Mouse (Mus musculus): Measurements from ENCODE around the gene Dtx1.

Dtx1 gene

DNA sequence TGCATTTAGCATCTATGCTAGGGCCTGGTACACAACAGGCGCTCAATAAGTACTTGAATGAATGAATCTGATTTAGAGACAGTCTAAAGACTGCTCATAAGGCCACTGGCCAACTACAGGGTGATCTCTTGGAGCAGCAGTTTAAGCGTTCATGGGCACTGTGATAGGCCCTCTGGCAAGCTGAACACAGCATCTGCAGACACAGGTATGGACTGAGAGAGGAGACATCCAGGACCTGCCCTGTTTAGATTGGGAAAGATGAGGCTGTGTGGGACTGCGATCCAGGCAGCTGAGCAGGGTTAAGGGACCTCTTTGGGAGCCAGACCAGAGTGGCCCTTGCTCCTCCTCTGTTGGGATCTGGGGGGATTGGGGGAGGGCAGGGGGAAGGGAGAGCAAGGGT is at the start of gene Dtx1:
TSS of gene Dtx1 (minus strand) at position 101 of the 400 bp plus-strand sequence.
- DNase-seq, result no peak

DNA sequence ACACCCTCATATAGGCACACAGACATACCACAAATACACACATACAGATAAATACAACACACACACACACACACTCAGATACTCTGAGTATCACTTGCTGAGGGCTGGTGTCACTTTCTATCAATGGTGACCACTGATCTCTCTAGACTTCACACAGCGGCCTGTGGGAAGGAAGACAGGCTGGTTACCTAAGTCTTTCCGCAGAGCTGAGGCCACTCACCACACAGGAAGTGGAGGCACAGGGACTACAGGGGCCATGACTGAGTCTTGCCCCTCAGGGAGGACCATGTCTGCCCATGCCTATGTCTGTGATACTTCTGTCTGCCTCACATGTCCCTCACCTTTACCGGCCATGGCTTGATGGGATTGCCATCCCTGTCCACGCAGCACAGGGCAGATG is 42.5 kb upstream of the Dtx1 start:
- no peak for DNase-seq

DNA sequence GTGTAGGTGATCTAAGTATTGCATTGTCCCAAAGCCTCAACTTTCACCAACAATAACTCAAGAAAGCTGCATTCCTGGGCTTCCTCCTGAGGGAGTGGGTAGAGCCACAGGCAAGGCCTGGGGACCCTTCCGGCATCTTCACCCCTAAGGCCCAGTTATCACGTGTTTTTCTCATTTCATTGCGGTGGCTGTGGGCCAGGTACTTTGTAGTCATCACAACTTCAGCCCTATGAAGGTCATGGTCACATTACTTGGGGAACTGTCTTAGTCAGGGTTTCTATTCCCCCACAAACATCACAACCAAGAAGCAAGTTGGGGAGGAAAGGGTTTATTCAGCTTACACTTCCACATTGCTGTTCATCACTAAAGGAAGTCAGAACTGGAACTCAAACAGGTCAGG is 41.1 kb upstream of the Dtx1 start:
- DNase-seq, result no peak

DNA sequence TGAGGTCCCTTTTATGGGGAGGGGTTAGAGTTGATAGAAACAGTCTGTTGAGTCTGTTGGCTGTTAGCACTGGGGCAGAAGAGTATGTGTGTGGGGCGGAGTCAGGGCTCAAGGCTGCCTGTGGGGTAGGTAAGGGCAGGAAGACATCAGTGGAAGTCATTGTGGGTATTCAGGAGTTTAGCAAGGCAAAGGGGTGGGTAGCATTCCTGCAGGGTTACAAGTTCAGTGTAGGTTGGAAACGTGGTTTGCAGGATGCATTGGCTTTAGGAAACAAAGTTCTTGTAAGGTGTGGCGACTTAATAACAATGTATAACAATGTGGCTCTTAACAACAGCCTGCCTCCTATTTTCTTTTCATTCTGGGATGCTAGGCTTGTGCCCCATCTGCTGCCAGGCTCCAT is 39.5 kb upstream of the Dtx1 start:
- no peak for DNase-seq

DNA sequence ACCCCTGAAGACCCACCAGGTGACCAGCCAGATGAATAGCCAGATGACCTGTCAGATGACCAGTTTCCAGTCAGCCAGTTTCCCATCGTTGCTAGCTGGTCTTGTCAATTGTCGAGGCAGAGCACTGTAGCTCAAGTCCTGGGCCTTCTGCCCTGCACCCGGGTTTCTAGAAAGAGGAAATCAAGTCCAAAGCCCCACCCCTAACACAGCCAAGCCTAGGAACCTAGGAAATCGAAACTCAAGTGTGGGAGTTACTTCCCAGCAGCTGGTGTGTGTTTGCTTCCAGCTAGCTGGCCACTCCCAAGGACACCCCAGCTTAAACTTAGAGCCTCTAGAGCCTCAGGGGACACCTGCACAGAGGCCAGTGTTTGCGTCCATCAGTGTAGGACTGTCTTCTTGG is 38.0 kb upstream of the Dtx1 start, which contains the start of gene Oas2:
TSS of gene Oas2 (minus strand) at position 166 of the 400 bp plus-strand sequence.
- no peak for DNase-seq

DNA sequence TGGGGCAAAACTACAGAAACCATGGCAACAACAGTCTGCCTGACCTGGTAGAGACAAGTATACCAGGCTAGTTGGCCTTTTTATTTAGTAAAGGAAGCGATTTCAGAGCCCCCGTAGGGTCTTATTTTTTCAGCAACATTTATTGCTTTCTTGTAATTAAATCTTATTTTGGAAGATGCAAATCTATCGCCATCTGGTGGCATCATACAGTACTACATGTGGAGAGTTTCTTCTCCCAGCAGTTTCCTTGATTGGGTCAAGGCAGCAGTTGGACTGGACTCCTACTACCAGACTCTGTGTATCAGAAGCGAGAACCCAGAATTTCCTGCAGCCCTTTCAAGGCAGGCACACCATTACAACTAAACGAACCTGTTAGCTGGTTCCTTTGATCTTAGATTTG is 34.7 kb upstream of the Dtx1 start:
- peak; percentile 62 for DNase-seq

DNA sequence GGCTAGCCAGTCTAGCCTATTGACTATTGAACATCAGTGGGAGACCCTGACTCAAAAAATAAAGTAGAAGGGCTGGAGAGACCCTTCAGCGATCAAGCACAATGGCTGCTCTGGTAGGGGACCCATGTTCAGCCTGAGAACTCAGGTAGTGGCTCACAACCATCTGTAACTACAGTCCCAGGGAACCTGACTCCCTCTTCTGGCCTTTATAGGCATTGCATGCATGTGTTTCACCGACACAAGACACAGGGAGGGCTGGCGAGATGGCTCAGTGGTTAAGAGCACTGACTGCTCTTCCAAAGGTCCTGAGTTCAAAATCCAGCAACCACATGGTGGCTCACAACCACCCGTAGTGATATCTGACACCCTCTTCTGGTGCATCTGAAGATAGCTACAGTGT is 30.4 kb upstream of the Dtx1 start:
- DNase-seq, result peak; percentile 21

DNA sequence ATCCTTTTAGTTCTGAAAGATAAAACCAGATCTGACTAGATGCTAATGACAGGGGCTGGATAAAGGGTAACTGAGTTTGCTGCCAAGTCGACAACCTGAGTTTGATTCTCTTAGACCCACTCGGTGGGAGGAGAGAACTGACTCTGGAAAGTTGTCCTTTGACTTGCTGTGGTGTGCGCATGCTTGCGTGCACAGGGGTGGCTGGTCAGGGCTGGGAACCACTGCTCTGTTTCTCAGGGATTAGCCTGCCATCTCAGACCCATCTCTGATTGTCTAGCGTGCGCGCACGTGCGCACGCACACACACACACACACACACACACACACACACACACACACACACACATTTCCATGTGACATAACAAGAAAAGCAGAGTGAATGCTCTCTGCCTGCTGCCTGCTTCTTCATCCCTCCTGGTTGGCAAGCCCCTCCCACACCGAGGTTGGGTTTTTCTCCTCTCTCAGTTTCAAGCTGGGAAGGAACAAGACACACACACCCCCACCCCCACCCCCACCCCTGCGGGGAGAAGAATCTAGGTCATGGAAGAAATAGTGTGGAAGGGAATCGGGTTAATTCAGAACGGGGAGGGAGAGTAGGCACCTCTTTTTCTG is 22.8 kb upstream of the Dtx1 start:
- DNase-seq, result no peak

DNA sequence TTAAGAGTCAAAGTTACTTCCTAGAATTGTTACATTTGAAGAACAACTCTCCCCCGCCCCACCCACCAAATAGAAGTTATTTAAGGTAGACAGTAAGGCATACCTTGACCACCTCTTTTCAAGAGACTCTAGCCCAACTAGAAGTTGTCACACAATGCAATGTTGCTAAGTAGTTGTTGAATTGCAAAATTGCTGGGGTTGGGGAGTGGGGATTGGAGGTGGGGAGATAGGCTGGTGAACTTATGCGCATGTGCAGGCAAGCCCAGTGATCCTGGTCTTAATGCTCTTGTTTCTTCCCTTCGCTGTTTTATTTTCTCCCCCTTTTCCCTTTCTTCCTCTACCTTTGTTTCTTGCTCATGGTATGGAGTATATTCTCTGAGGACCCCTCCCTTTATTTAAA is 22.0 kb upstream of the Dtx1 start:
- DNase-seq, result no peak

DNA sequence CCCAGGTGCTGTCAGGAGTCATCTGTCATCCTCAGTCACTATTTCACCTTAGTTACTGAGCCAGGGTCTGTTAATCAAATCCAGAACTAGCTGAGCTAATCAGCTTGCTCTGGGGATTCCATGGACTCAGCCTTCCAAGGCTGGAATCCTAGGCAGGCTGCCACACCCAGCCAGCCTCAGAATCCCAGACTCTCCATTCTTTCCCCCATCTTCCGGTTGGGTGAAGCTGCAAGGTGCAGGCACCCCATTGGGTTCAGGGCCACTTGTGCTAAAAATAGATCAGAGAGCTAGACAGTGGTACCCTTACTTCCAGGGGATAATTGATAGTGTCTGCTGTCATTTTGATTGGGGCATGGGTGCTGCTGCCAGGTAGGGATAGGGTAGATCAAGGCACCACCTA is 21.0 kb upstream of the Dtx1 start:
- DNase-seq, result no peak

DNA sequence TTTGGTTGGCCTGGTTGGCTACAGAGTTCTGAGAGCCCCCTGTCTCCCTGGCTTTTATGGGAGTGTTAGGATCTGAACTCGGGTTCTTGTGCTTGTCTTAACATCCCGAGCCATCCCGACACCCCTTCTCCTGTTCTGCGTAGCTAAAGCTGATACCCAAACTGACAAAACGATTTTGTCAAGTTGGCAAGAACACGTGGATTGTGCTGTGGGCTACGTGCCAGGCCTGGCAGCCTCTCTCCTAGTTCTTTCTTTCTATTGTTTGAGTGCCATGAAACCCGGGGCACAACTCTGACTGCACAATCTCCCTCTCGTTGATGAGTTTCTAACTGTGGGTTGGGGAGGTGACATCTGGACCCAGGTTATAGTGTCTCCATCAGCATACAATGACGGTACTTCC is 17.6 kb upstream of the Dtx1 start:
- no peak for DNase-seq

DNA sequence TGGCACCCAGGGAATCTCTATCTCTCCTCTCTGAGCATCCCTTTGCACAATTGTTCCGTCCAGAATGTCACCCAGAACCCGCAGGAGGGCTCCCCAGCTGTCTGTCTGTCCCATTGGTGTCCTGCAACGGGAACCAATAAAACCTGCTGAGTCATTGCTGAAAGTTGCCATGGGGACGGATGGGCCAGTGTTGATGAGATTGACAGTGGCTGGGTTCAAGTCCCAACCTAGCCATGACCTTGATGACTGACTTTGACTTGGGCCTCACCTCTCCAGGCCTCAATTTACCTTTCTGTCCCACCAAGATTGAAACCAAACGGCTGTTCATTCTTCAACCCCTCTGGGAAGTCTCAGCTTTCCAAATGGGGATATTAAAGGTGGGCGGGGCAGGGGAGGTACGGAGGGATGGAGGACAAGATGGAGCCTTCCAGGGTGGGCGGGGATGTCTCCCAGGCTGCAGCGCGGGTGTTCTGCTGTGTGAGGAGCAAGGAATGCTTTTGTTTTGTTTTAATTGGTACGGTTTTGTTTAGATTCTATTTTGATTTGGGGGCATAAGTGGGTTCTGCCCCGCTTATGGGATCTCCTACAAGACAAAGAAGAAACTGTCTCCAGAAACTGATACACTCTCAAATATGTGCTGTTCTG is 14.2 kb upstream of the Dtx1 start:
- no peak for DNase-seq

DNA sequence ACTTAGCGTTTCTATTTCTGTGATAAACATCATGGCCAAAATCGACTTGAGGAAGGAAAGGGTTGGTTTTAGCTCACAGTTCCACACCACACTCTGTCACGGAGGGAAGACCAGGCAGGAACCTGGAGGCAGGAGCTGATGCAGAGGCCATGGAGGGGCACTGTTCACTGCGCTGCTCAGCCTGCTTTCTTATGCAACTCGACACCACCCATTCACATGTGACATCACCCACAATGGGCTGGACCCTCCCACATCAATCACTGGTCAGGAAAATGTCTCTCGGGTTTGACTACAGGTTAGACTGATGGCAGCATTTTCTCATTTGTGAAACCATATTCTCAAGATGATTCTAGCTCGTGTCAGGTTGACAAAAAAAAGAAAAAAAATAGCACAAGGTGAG is 9.3 kb upstream of the Dtx1 start:
- DNase-seq, result no peak

DNA sequence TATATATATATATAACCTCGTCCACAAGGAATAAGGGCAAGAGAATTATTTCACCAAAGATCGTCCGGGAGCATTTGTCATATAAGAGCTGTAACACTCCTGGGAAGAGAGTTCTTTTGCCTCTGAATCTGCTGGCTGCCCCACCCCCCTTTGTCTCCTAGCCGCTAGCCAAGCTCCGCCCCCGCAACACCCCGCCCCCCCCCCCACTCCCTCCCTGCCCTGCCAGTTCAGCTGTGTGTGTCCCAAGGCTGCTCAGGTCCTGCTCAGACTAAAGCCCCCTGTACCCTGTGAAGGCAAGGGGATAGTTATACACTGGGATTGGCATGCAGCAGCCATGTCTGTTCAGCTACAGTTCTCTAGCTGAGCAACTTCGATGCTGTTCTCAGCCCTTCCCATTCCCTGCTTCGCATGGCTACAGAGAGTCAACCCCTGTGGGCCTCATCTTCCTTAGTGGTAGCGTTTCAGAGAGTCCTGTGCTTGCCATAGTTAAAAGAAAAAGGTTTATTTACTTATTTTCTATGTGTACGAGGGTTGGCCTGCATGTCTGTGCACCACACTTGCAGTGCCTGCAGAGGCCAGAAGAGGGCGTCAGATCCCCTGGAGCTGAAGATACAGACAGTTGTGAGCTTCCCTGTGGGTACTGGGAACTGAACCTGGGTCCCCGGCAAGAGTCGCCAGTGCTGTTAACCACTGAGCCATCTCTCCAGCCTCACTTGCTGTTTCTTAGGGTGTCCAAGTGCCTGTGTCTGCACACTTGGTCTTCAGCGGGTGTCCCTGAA is 7.1 kb upstream of the Dtx1 start:
- DNase-seq, result no peak

DNA sequence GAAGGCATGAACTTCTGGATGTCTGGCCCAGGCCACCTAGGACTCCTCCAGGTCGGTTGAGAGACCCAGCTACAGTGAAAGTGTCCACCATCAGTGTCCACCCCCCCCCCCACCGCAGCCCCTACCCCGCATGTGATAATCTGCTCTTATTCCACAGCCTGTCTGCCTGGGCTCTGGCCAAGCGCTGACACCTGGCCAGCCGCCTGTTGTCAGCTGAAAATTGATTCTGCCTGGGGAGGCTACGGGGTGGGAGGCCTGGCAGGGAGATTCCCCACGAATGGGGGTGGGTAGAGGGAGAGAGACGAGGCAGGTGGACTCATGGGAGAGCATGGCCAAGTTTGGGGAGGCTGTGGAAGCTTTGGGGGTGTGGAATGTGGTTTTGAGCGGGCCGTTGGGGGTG is 5.4 kb upstream of the Dtx1 start:
- DNase-seq, result no peak

DNA sequence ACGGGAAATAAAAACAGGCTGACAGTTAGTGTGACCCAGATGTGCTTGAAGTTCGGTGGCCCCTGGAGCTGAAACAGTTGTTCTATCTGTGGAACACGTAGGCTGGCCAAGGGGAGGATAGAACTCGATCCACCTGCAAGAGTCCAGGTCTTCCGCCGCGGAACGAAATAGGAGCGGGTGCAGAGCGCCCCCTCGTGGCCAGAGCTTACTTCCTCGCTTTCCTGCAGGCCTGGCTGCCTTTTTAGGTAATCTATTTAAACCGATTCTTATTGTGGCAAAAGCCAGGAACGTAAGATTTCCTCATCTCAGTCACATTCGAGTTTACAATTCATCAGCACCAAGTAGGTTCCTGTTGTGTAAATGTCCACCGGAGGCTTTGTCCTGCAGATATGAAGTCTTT is 2.6 kb upstream of the Dtx1 start:
- DNase-seq, result peak; percentile 67

DNA sequence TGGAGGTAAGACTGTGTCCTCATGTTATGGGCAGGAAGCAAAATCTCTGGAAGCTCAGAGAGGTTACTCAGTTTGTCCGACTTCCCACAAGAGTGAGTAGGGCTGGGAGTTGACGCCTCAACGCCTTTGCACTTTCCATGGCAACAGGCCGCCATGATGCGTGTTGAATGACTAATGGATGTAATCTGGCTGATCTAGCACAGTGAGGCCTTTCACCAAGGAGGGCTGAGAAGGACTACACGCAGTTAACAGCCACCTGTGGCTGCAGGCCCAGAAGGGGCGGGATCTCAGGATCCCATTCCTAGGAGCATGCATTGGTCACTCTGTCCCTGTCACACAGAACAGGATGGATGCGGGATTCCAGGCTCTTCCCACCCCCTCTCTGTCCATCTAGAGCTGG is 994 bp upstream of the Dtx1 start:
- DNase-seq, result no peak

DNA sequence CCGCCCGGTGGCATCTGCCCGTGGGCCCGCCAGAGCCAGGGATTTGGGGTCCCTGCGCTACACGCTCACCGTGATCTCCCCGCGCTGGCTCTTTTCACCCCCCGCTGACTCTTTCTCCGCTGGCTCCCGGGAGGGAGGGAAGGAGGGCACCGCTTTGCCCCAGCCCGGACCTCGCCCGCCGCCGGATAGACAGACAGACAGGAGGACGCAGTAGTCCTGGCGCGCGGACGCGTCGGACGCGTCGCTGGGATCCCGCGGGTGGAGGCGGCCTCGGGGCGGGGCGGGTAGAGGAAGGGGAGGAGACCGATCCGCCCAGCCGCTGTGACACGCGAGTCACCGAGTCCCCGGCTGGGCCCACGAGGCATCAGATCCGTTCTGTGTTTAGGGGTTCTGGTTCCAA is 311 bp downstream of the Dtx1 start:
- DNase-seq, result peak; percentile 28

DNA sequence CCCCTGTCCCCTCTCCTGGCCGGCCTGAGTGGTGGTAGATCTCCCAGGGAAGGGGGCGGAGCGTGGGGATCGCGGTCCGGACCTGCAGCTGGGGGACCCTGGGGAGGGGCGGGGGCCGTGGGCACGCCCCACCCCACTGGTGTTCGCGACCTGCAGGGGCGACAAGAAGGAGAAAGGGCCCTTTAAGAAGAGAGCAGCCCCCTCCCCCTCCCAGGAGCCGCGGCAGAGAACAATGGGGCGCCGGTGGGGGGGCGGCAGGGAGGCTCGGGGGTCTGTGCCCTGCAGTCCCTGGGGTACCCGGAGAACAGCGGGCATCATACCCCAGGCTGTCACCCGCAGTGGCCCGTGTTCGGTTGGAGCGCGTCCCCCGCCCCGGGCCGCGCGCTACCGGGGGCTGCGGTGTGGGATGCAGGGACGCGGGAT is 890 bp downstream of the Dtx1 start:
- no peak for DNase-seq

DNA sequence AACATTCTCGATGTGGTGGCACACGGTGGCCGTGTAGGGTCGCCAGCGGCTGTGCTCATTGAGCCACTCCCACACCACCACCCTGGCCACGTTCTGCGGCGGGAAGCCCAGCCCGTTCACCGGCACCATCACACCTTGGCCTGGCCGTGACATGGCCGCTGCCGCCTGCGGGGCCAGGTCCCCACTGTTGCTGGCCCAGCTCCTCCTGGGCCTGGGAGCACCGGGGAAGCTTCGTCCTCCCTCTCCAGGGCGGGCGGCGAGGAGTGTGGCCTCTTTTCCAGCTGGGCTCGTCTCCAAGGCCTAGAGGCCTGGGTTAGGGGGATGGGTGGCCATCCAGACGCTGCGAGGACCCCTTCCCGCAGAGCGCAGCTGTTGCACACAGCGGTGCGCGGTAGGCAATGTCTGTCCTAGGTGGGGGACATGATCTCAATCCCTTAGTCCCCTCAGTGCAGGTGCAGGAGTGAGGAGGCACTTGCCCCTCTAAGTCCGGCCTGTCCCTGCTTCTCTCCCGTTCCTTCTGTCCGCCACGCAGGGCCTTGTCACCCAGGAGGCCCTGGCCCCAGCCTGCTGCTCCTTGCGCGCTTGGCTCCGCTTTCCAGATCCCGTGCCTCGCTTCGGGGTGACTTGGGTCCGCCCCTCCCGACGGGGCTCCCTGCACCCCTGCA is 1.4 kb downstream of the Dtx1 start:
- no peak for DNase-seq

DNA sequence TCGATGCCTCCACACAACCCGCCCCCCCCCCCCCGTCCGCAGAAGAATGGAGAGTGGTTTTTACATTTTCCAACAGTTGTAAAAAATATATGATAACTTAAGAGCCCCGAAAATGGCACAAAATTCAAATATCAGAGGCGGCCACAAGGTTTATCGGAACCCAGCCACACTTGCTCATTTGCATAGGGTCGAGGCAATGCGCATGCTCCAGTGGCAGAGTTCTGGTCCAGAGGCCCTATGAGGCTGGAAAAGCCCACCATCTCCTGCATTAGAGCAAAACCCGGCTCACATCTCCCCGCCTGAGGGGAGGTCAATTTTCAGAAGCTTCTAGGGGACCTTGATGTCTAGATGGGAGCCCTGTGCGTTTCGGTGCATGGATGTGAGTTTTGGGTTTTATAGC is 4.8 kb downstream of the Dtx1 start:
- no peak for DNase-seq

DNA sequence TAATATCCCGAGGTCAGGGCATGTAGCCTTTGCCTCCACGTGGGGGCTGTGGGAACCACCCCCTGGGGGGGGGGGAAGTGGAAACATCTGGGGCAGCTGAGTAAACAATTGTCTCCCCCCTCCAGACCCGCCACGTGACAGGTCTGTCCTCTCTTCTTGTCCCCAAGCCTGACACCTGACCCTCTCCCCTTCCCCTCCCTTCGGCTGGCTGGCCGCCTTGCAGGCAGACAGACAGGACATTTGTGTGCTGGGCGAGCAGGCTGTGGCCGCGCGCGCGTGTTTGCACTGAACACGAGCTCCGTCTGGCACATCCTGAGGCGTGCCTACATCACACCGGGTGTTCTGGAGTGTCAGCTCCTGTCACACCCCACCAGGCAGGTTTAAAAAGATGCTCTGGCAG is 5.2 kb downstream of the Dtx1 start:
- DNase-seq, result no peak

DNA sequence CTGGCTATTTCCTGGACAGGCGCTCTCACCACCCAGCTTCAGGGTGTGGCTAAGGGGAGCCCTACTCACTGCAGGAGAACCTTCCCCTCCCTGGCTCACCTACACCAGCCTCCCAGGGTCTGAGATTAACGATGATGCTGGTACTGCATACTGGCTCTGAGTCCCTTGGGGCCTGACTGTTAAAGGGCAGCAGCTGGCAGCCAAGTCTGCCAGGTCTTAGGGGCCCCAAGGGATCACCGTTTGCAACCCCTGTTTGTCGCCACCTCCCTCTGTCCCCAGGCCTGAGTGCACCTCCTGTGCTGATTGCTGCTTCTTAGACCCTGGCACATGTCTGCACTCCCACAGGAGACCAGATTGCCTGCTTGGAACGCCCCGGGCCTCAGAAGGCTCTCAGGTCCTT is 7.3 kb downstream of the Dtx1 start:
- no peak for DNase-seq

DNA sequence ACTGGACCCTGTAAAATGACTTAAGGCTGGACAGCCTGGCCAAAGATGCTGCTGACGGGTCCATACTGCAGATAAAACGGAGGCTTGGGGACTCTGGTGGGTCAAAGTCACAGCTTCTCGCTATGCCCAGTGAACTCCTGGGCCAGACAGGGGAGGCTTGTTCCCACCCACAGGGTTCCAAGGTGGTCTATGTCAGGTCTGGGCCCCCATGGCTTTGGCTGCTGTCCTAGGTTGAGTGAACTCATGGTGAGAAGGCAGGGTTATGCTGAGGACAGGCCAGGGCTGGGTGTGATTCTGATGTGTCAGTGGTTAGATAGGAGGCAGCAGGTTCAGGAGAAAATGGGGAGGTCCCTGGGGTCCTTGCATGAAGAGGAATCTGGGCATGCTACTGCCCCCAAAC is 8.1 kb downstream of the Dtx1 start:
- DNase-seq, result no peak

Data from kidney, postnatal 14 days (tissue).